14 mouse cellular contexts compared by ENCODE assay signal in genomic region chr5:16000917-16001316, GRCm38 (mm10).
DNase-seq lines count a peak whose midpoint lies in the region.
"Had no signal": no experiment of that assay in that cellular context is flagged by ENCODE, and none has a peak within 500 bp of the region (broad histone marks: within the 10 kb centered on the region; RNA-seq: fewer than 3 reads in every experiment).

No protein-coding gene starts in this region.

- DNase-seq in adrenal gland, postnatal 36 days, result peak; percentile 22 to 27
- DNase-seq in adrenal gland, postnatal 4 days (ENCODE audit: low spot score in 2 of 2), result no peak
- DNase-seq in left cerebral cortex, adult 11 months (ENCODE audit: low spot score), result peak; percentile 29
- DNase-seq in left cerebral cortex, postnatal 4 days, result no peak
- DNase-seq in 3T3-L1 (ENCODE audit: low read depth, low spot score), result peak; percentile 84
- DNase-seq in left cerebral cortex, adult 9 months (ENCODE audit: low spot score in 2 of 2), result peak; percentile 38 to 46
- no peak for DNase-seq in heart, postnatal 10 days
- no peak for DNase-seq in retina, embryonic 14.5 days (ENCODE audit: low spot score)
- DNase-seq: B cell, adult 2 months; cerebellum, adult 11-12 months; cerebellum, postnatal 25 days; gastrocnemius, postnatal 25 days; kidney, postnatal 14 days; thymus, postnatal 14 days had no signal

- intact Hi-C loops in left cerebral cortex, postnatal 4 days (cut with DNase I), result no loop called here
- intact Hi-C loops in heart, postnatal 10 days (cut with DNase I), result no loop called here

Comparison
In these comparisons a context has a peak if more than half of its experiments do, and no peak if none do; other contexts are left out.
1. DNase-seq: peak in adrenal gland, postnatal 36 days (2 of 2), left cerebral cortex, adult 11 months (single experiment), 3T3-L1 (single experiment) and left cerebral cortex, adult 9 months (2 of 2); none in adrenal gland, postnatal 4 days (0 of 2), left cerebral cortex, postnatal 4 days (single experiment), heart, postnatal 10 days (0 of 2) and retina, embryonic 14.5 days (single experiment).